Mouse (Mus musculus): ENCODE results near the gene Bcar3.

The Bcar3 gene

DNA sequence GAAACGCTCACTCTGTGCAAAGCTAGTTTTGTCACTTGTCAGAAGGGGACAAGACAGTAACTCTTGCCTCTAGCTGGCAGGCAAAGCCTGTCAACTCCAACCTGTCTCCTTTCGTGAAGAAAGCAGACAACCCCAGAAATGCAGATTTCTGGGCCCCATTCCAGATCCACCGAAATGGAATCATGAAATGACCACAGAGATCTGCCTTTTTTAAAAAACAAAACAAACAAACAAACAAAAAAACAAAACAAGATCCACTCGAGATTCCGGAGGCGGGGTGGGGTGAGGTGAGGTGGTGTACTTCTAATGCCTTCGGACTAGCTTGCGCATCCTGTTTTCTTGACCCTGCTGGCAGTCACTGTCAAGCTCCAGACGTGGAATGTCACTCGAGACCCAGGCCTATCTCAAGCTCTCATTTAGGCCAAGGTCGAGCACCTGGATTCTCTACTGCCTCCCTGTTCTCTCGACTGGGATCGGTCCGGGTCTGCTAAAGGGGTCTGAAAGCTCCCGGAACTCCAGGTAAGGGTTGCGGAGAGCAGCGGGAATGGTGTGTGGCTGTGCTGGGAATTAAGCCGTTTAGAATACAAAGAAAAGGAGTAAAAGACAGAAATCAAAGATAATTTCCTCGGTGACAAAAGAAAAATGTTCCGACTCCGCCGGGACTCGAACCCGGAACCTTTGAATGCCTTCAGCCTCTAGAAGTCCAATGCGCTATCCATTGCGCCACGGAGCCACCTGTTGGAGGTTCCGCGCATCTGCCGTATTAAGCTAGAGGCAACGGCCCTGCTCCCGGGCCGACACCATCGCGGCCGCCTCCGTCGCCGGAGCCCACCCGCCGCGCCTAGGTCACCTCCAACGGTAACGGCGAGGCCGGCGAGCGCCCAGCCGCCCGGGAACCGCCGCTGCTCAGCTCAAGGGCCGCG lies 1.4 kb upstream of the Bcar3 start:
- DNase-seq (ENCODE audit: low read depth, low spot score): peak; percentile 92

- DNase-seq (ENCODE audit: low read depth, low spot score): no peak
Observed at GRCm38 (mm10) chr3:122293223-122293953, 548 bp upstream of the Bcar3 start.

DNA sequence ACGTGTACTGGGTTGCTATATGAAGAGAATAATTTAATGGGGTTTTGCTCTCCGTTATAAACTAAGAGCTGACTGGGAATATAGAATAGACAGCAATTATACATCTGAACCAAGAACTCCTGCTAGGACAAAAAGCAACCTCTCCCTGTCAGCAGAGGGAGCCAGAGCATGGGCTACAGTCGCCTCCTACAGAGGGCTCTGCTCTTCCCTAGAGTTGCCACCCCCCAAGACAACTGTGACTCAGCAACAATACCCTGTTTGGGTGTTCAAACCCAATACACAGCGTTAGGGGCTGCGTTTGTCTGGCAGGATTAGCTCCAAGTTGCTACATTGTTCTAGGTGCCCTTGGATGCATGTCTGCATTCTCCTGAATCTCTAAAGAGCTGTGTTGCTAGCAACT lies 1.6 kb downstream of the Bcar3 start:
- DNase-seq (ENCODE audit: low read depth, low spot score): peak; percentile 64

- DNase-seq (ENCODE audit: low read depth, low spot score): no peak
Observed at GRCm38 (mm10) chr3:122296979-122297378, 3.0 kb downstream of the Bcar3 start.

DNA sequence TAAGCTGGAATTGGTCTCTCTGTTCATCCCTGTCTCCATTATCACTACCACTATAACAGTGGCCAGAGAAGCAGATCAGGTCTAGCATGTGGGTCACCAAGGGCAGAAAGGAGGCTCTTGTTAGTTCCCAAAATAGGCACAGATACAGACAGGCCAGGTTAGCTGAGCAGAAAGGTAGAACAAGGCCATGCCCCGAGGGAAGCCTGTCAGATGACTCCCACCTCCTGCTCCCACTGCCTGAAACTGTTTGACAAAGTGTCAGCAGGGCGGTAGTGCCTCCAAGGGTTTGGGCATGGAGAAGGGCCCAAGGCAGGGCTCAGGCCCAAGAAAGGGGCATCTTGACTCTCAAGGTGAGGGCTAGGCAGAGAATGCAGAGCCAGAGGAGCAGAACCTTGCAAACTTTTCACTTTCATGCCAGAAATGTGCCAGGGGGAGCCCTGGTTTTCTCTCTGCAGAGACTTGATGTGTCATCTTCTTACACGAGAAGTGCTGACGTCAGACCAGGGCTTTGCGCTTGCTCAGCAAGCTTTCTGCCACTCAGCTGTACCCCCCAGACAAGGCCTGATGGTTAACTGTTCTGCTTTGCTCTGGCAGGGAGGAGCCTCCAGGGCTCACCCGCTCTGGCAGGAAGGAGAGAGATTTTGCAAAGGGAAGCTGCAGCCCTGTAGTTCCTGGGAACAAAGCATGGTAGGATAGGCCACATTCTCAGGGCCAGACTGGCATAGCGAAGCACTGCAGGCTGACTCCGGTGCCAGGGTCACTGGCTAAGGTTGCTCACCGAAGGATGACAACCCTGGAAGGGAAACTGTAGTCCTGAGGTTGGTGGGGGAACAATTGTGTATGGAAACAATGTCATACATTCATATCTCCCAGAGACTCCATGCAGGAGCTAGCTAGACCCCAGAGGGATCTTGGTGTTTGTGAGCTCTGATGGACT lies 7.3 kb downstream of the Bcar3 start:
- DNase-seq (ENCODE audit: low read depth, low spot score): no peak

- DNase-seq (ENCODE audit: low read depth, low spot score): no peak
Observed at GRCm38 (mm10) chr3:122304560-122304959, 10.6 kb downstream of the Bcar3 start.

- peak; percentile 32 for DNase-seq (ENCODE audit: low read depth, low spot score)
Observed at GRCm38 (mm10) chr3:122307894-122308671, 14.1 kb downstream of the Bcar3 start.

DNA sequence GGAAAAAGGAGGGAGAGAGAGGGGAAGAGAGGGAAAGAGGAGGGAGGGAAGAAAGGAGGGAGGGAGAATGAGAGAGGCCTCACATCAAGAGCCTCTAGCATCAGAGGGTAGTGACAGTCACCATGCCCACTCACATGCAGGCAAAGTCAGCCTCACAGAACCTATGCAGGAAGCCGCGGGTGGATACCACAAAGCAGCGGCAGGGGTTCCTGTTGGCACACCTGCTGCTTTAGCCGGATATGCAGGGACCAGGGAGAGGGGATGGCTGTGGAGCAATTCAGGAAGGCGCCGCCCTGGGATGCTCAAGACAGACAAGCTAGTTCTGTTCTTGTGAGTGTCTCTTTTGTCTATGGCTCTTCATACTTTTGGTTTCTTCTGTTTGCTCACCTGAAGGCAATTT lies 15.0 kb downstream of the Bcar3 start:
- peak; percentile 26 for DNase-seq (ENCODE audit: low read depth, low spot score)

- peak; percentile 58 for DNase-seq (ENCODE audit: low read depth, low spot score)
Observed at GRCm38 (mm10) chr3:122312078-122312477, 18.1 kb downstream of the Bcar3 start.

DNA sequence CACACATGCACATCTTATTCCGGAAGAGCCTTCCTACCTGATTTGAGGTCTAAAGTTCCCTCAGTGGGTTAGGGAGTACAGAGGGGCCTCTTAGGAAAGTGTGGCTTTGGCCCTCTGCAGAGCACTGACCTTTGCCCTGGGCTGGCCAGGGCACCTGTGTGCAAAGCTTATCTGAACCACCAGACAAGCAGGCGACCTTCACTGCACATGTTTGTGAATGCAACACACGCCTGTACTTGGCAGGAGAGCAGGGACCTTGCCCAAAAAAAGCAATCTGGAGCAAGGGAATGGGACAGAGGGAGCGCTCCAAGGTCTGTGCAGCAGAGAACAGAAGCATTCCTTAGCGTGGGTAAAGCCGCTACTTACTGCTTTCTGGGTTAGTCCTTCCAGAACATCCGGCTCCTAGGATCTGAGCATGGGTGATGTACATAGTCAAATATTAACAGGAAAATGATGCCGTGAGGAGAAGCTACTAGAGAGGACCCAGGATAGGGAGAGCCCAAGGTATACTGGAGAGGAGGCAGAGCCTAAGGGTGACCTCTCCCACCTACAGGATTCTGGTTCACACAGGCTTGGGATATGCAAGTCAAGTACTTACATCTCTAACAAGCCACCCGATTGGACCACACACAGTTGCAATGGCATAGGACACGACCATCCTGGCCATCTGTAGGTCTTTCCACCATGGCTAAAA lies 19.1 kb downstream of the Bcar3 start:
- no peak for DNase-seq (ENCODE audit: low read depth, low spot score)

- no peak for DNase-seq (ENCODE audit: low read depth, low spot score)
Observed at GRCm38 (mm10) chr3:122313936-122314335, 20.0 kb downstream of the Bcar3 start.

- DNase-seq (ENCODE audit: low read depth, low spot score): no peak
Observed at GRCm38 (mm10) chr3:122316621-122317020, 22.7 kb downstream of the Bcar3 start.

GRCm38 (mm10) chr3:122317339-122317738 lies 23.4 kb downstream of the Bcar3 start:
- DNase-seq (ENCODE audit: low read depth, low spot score): no peak

DNA sequence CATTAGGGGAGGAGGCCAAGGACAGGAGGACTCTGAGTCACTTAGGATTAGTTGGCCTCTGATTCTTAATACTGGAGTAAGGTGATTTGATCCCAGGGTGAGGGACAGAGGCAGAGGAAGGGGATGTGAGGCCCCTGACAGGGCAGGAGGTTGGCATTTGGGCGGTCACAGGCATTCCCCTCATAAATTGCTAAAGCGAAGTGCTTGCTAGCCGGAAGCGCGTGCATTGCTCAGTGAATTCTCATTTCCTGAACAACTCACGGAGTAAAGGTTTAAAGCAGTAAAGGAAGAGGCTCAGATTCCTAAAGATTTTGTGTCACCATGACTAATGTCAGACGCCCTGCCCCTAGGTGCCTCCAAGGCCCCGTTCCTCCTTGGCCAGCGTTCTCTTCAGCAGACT lies 28.3 kb downstream of the Bcar3 start:
- DNase-seq (ENCODE audit: low read depth, low spot score): no peak

GRCm38 (mm10) chr3:122323841-122324240 lies 29.9 kb downstream of the Bcar3 start:
- no peak for DNase-seq (ENCODE audit: low read depth, low spot score)

DNA sequence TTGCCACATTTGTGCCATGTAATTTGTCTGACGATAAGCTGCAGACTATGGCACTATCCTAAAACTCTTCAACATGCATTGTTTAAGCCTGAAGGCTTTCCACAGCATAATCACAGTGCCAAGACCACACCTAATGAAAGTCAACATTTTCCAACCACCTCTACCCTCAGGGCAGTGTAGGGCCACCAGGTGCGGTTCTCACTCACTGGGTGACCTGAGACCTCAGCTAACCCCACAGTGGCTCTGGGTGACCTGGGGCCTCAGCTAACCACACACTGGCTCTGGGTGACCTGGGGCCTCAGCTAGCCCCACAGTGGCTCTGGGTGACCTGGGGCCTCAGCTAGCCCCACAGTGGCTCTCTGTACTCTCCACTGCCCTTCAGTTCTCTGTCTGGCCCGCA lies 30.6 kb downstream of the Bcar3 start:
- no peak for DNase-seq (ENCODE audit: low read depth, low spot score)

GRCm38 (mm10) chr3:122330484-122330883 lies 36.5 kb downstream of the Bcar3 start:
- DNase-seq (ENCODE audit: low read depth, low spot score): no peak

DNA sequence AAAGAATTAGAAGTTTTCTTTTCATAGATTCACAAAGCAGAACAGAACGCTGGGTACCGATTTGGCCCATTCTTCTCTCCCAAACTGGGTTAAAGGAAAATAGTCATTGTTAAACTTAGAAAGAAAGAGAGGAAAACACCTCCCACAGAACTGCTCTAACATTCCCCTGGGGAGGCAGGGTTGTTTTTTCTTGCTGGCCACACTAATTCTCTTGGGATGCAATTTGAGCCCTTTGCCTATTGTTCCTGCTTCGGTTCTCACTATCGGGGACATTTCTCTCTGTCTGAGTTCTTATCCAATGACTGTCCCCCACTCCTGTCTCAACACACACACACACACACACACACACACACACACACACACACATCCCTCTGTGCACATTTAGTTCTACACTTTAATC lies 39.6 kb downstream of the Bcar3 start:
- DNase-seq (ENCODE audit: low read depth, low spot score): no peak

DNA sequence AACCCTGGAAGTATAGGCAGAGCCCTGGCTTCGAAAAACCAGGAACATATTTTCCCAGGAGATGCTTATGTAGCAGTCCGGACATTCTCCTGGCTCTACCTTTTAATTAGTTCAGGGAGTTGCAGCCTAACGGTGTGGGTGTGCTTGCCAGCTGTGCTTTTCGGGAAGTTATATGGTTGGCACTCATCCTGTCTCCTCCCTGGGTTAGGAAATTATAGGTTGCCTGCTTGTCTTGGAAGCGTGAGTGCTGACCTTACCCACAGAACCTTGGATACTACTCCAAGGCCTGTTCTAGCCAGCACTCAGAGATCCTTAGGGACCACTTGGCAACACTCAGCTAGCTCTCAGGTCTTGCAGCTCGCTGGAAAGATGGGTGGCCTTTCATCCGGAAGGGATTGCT lies 40.0 kb downstream of the Bcar3 start:
- DNase-seq (ENCODE audit: low read depth, low spot score): no peak

DNA sequence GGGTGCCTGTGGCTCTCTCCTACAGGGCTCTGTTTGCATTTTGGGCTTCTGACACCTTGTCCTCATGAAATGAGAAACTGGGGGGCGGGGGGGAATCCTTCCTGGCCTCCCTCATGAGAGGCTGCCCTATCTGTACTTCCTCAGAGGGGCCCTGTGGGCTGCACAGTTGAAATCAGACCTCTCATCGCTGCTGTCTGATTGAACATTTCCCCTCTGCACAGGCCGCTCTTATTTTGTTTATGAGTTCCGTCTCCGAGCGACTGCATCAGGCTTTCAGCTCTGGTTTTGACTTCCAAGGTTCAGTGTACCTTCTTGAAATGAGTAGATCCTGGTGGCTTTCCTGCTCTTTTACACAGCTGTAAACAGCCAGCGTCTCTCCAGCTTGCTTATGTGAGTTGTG lies 40.4 kb downstream of the Bcar3 start:
- DNase-seq (ENCODE audit: low read depth, low spot score): no peak

Data from CD4-positive helper T cell, adult 2 months (primary cell).